Mouse (Mus musculus): ENCODE data around the gene Txlnb. TPM values are rescaled to one million over a fixed set of nuclear protein-coding genes. Genes with fewer than 3 reads are reported as not detected.
"Not testable (repeated sequence)": the region's sequence is repeated elsewhere in the genome, so short reads cannot be mapped to it uniquely, and the experiment has no call there.

Gene Txlnb
- total and polyA plus RNA-seq, 3 experiments, result 0.16 TPM; not detected in 2

- Histone ChIP-seq H3K27me3 (ENCODE audit: insufficient read depth, low read length) (0 out of 2 replicates have a peak, but pooled peaks cover 3% of the 10 kb centered on the region), H3K9me3 (replicated peaks) (no peaks in the 10 kb centered on the region), H3K4me3 (ENCODE audit: low read depth, low read length) (no peak overlapping the region), H3K36me3 (replicated peaks) (no peaks in the 10 kb centered on the region), H3K4me1 (ENCODE audit: insufficient read depth, low read depth, low read length) (no peaks in the 10 kb centered on the region)
- ATAC-seq (ENCODE audit: extremely low read depth, insufficient number of reproducible peaks, low FRiP score, poor library complexity, severe bottlenecking), result no peak
- DNase-seq (ENCODE audit: low spot score), result no peak
- TF ChIP-seq POLR2AphosphoS5 (IDR thresholded peaks at IDR 0.05; ENCODE audit: insufficient replicate concordance, low read depth, low read length), result no peak
- TF ChIP-seq GATA1 (IDR thresholded peaks at IDR 0.05; ENCODE audit: borderline replicate concordance, low read length), result no peak
- TF ChIP-seq GATA2 (IDR thresholded peaks at IDR 0.05; ENCODE audit: borderline replicate concordance, low read depth, low read length), result no peak
- no peak for TF ChIP-seq CTCF (IDR thresholded peaks at IDR 0.05; ENCODE audit: low read depth, low read length)
- TF ChIP-seq TAL1 (conservative IDR thresholded peaks at IDR 0.05; ENCODE audit: low read depth, low read length), result no peak
Measured at GRCm38 (mm10) chr10:17801788-17802187, 5.8 kb downstream of the Txlnb start.

GRCm38 (mm10) chr10:17808526-17808925, 12.5 kb downstream of the Txlnb start:
- no peaks in the 10 kb centered on the region for H3K4me1 ChIP-seq (ENCODE audit: insufficient read depth, low read depth, low read length)
- ATAC-seq (ENCODE audit: extremely low read depth, insufficient number of reproducible peaks, low FRiP score, poor library complexity, severe bottlenecking), result no peak
- peaks cover 3% of the 10 kb centered on the region; the same call in 1 of the 2 replicates for H3K27me3 ChIP-seq (ENCODE audit: insufficient read depth, low read length)
- TF ChIP-seq GATA1 (IDR thresholded peaks at IDR 0.05; ENCODE audit: borderline replicate concordance, low read length) (no peak), TAL1 (conservative IDR thresholded peaks at IDR 0.05; ENCODE audit: low read depth, low read length) (no peak), POLR2AphosphoS5 (IDR thresholded peaks at IDR 0.05; ENCODE audit: insufficient replicate concordance, low read depth, low read length) (no peak), CTCF (IDR thresholded peaks at IDR 0.05; ENCODE audit: low read depth, low read length) (no peak), GATA2 (IDR thresholded peaks at IDR 0.05; ENCODE audit: borderline replicate concordance, low read depth, low read length) (no peak)
- no peak for DNase-seq (ENCODE audit: low spot score)
- no peaks in the 10 kb centered on the region for H3K36me3 ChIP-seq (replicated peaks)
- H3K9me3 ChIP-seq (replicated peaks), result no peaks in the 10 kb centered on the region
- H3K4me3 ChIP-seq (ENCODE audit: low read depth, low read length), result no peak overlapping the region

- no peaks in the 10 kb centered on the region; the same call in none of the 2 replicates for H3K27me3 ChIP-seq (ENCODE audit: insufficient read depth, low read length)
- DNase-seq (ENCODE audit: low spot score) (no peak), ATAC-seq (ENCODE audit: extremely low read depth, insufficient number of reproducible peaks, low FRiP score, poor library complexity, severe bottlenecking) (no peak)
- no peaks in the 10 kb centered on the region for H3K9me3 ChIP-seq (replicated peaks)
- H3K4me1 ChIP-seq (ENCODE audit: insufficient read depth, low read depth, low read length), result no peaks in the 10 kb centered on the region
- TF ChIP-seq POLR2AphosphoS5 (IDR thresholded peaks at IDR 0.05; ENCODE audit: insufficient replicate concordance, low read depth, low read length), result no peak
- H3K36me3 ChIP-seq (replicated peaks), result no peaks in the 10 kb centered on the region
- no peak overlapping the region for H3K4me3 ChIP-seq (ENCODE audit: low read depth, low read length)
Measured at GRCm38 (mm10) chr10:17815052-17815451, 19.0 kb downstream of the Txlnb start.

- H3K4me1 ChIP-seq (ENCODE audit: insufficient read depth, low read depth, low read length); ATAC-seq (ENCODE audit: extremely low read depth, insufficient number of reproducible peaks, low FRiP score, poor library complexity, severe bottlenecking); H3K36me3 ChIP-seq (replicated peaks); DNase-seq (ENCODE audit: low spot score); H3K4me3 ChIP-seq (ENCODE audit: low read depth, low read length); H3K27me3 ChIP-seq (ENCODE audit: insufficient read depth, low read length); H3K9me3 ChIP-seq (replicated peaks): not testable (repeated sequence)
Measured at GRCm38 (mm10) chr10:17820422-17820821, 24.4 kb downstream of the Txlnb start.

GRCm38 (mm10) chr10:17827391-17827790, 31.4 kb downstream of the Txlnb start:
- no peak overlapping the region for H3K4me3 ChIP-seq (ENCODE audit: low read depth, low read length)
- H3K9me3 ChIP-seq (replicated peaks), result no peaks in the 10 kb centered on the region
- TF ChIP-seq GATA1 (IDR thresholded peaks at IDR 0.05; ENCODE audit: borderline replicate concordance, low read length) (no peak), GATA2 (IDR thresholded peaks at IDR 0.05; ENCODE audit: borderline replicate concordance, low read depth, low read length) (no peak), POLR2AphosphoS5 (IDR thresholded peaks at IDR 0.05; ENCODE audit: insufficient replicate concordance, low read depth, low read length) (no peak), TAL1 (conservative IDR thresholded peaks at IDR 0.05; ENCODE audit: low read depth, low read length) (no peak), CTCF (IDR thresholded peaks at IDR 0.05; ENCODE audit: low read depth, low read length) (no peak)
- no peak for ATAC-seq (ENCODE audit: extremely low read depth, insufficient number of reproducible peaks, low FRiP score, poor library complexity, severe bottlenecking)
- H3K4me1 ChIP-seq (ENCODE audit: insufficient read depth, low read depth, low read length), result no peaks in the 10 kb centered on the region
- DNase-seq (ENCODE audit: low spot score), result no peak
- H3K36me3 ChIP-seq (replicated peaks), result no peaks in the 10 kb centered on the region
- H3K27me3 ChIP-seq (ENCODE audit: insufficient read depth, low read length), result 0 out of 2 replicates have a peak, but pooled peaks cover 2% of the 10 kb centered on the region

GRCm38 (mm10) chr10:17829205-17829604, 33.2 kb downstream of the Txlnb start:
- TF ChIP-seq POLR2AphosphoS5 (IDR thresholded peaks at IDR 0.05; ENCODE audit: insufficient replicate concordance, low read depth, low read length) (no peak), GATA2 (IDR thresholded peaks at IDR 0.05; ENCODE audit: borderline replicate concordance, low read depth, low read length) (no peak), TAL1 (conservative IDR thresholded peaks at IDR 0.05; ENCODE audit: low read depth, low read length) (no peak), GATA1 (IDR thresholded peaks at IDR 0.05; ENCODE audit: borderline replicate concordance, low read length) (no peak), CTCF (IDR thresholded peaks at IDR 0.05; ENCODE audit: low read depth, low read length) (no peak)
- DNase-seq (ENCODE audit: low spot score) (no peak), ATAC-seq (ENCODE audit: extremely low read depth, insufficient number of reproducible peaks, low FRiP score, poor library complexity, severe bottlenecking) (no peak)
- Histone ChIP-seq H3K4me1 (ENCODE audit: insufficient read depth, low read depth, low read length) (no peaks in the 10 kb centered on the region), H3K9me3 (replicated peaks) (no peaks in the 10 kb centered on the region), H3K4me3 (ENCODE audit: low read depth, low read length) (no peak overlapping the region), H3K36me3 (replicated peaks) (no peaks in the 10 kb centered on the region), H3K27me3 (ENCODE audit: insufficient read depth, low read length) (0 out of 2 replicates have a peak, but pooled peaks cover 2% of the 10 kb centered on the region)

- ATAC-seq (ENCODE audit: extremely low read depth, insufficient number of reproducible peaks, low FRiP score, poor library complexity, severe bottlenecking), result no peak
- no peak for TF ChIP-seq GATA2 (IDR thresholded peaks at IDR 0.05; ENCODE audit: borderline replicate concordance, low read depth, low read length)
- no peak for TF ChIP-seq POLR2AphosphoS5 (IDR thresholded peaks at IDR 0.05; ENCODE audit: insufficient replicate concordance, low read depth, low read length)
- no peak for TF ChIP-seq TAL1 (conservative IDR thresholded peaks at IDR 0.05; ENCODE audit: low read depth, low read length)
- no peak for TF ChIP-seq GATA1 (IDR thresholded peaks at IDR 0.05; ENCODE audit: borderline replicate concordance, low read length)
- TF ChIP-seq CTCF (IDR thresholded peaks at IDR 0.05; ENCODE audit: low read depth, low read length), result no peak
Measured at GRCm38 (mm10) chr10:17831041-17831440, 35.0 kb downstream of the Txlnb start.

More at GRCm38 (mm10) chr10:17831041-17831440, 35.0 kb downstream of the Txlnb start:
- H3K36me3 ChIP-seq (replicated peaks), result no peaks in the 10 kb centered on the region
- no peak overlapping the region for H3K4me3 ChIP-seq (ENCODE audit: low read depth, low read length)
- H3K4me1 ChIP-seq (ENCODE audit: insufficient read depth, low read depth, low read length), result no peaks in the 10 kb centered on the region
- H3K9me3 ChIP-seq (replicated peaks), result no peaks in the 10 kb centered on the region
- no peak for DNase-seq (ENCODE audit: low spot score)
- H3K27me3 ChIP-seq (ENCODE audit: insufficient read depth, low read length), result 0 out of 2 replicates have a peak, but pooled peaks cover 2% of the 10 kb centered on the region
